Mouse (Mus musculus) E14TG2a.4 (cell line): ENCODE measurements at regions not wholly inside any gene's neighbourhood (a gene's known extent, or its start where the extent isn't known, plus 50 kb on each side); places are given as distances from the start of the nearest gene placed in this dataset.

Experiments
- CTCF ChIP-seq: conservative IDR thresholded peaks from 2 replicates; pipeline ENCODE4 v1.5.1; 2014; ENCODE audit warnings: low read length
- POU5F1 ChIP-seq: IDR thresholded peaks from 2 replicates; pipeline ENCODE4 v1.6.1; 2014; ENCODE audit warnings: low read length, borderline replicate concordance

DNA sequence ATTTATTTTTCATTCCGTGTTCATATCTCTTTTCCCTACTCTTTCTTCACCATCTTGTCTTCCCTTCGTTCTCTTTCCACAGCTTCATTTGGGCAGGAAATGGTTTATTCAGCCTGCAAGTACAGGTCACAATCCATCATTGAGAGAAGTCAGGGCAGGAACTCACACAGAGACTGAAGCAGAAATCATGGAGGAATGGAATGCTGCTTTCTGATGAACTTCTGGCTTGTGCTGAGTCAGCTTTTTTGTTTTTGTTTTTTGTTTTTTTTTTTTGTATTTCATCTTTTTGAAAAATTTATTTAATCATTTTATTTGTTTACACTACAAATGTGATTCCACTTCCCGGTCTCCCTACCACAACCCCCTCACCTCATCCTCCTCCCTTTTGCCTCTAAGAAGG is 51.2 kb upstream of the Suclg2 start:
- TF ChIP-seq POU5F1, result no peak
- TF ChIP-seq CTCF, result no peak
